Mouse (Mus musculus): ENCODE measurements around the gene Mapk8ip1. TPM values are rescaled to one million over a fixed set of nuclear protein-coding genes. Genes with fewer than 3 reads are reported as not detected.

Mapk8ip1 gene
- 100 to 1,000 TPM; 345 to 351 TPM for total RNA-seq (2021)
- long read RNA-seq, experiment 1, transcript Mapk8ip1-201 (12 exons, 2,930 nt): major isoform, 99 of 314 reads
- long read RNA-seq, experiment 1, transcript Mapk8ip1-202 (12 exons, 3,274 nt): minor isoform, 14 of 314 reads
- long read RNA-seq, experiment 1, partial matches to known transcripts: 184 of 314 reads
- long read RNA-seq, experiment 1, other reads (novel, unspliced or antisense): 17 of 314 reads
- long read RNA-seq, experiment 2, transcript Mapk8ip1-202 (12 exons, 3,274 nt): minor isoform, 15 of 335 reads
- long read RNA-seq, experiment 2, transcript Mapk8ip1-201 (12 exons, 2,930 nt): major isoform, 108 of 335 reads
- long read RNA-seq, experiment 2, partial matches to known transcripts: 185 of 335 reads
- long read RNA-seq, experiment 2, other reads (novel, unspliced or antisense): 27 of 335 reads

GRCm38 (mm10) chr2:92401091-92401561 lies at the start of gene Mapk8ip1:
Gene Mapk8ip1, minus strand, starts transcription at chr2:92401263.
- no peak for DNase-seq (ENCODE audit: low spot score in 2 of 2)

DNA sequence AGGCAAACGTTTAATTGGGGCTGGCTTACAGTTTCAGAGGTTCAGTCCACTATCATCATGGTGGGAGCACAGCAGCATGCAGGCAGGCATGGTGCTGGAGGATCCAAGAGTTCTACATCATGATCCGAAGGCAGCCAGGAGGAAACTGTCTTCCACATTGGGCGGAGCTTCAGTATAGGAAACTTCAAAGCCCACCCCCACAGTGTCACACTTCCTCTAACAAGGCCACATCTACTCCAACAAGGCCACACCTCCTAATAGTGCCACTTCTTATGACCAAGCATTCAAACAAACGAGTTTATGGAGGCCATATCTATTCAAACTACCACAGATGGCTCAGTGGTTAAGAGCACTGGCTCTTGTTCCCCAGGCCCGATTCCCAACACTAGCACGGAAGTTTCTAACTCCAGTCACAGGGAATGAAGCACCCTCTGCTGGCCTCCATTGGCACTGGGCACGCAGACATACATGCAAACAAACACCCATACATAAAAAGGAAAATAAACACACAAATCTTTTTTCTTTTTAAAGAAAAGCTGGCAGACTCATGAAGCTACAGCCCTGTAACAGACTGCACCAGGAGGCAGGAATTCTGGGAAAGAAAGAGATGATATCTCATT lies 46.2 kb upstream of the Mapk8ip1 start:
- no peak for DNase-seq (ENCODE audit: low spot score in 2 of 2)

DNA sequence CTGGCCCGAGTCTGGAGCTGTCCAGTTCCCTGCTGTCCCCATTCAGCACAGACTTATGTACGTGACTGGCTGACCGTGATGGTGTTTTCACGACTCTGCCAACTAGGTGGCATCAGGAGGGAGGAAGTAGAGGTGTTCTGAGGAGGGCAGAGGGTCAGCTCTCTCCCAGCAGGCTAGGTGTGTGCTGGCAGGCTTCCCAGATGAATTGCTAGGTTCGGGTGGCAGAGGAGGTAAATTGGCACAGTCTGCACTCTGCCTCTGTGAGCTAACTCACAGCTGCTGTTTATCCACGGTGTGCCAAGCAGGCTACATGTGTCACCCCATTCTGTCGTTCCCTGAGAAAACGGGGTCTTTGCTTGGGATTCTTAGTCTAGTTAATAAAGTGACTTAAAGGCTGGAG lies 45.6 kb upstream of the Mapk8ip1 start:
- DNase-seq (ENCODE audit: low spot score in 2 of 2): no peak

- no peak for DNase-seq (ENCODE audit: low spot score in 2 of 2)
Measured at GRCm38 (mm10) chr2:92445890-92446289, 44.8 kb upstream of the Mapk8ip1 start.

DNA sequence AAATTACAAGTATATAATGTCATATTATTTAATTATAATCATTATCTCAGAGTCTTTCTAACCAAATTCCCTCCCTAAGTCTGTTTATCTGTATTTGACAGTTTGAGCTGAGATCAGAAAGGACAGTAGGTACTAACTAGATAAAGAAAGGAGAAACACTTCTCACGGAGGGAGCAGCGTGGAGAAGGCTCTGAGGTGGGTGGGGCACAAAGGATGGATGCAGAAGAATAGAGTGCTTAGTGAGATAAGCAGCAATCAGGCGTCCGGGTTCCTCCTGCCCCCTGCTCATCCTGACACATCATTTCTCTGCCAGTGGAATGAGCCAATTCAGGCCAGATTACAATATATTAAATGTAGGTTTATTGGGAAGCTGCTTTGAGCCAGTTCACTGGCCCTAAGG lies 43.3 kb upstream of the Mapk8ip1 start:
- no peak for DNase-seq (ENCODE audit: low spot score in 2 of 2)

GRCm38 (mm10) chr2:92443313-92443712 lies 42.2 kb upstream of the Mapk8ip1 start:
- DNase-seq (ENCODE audit: low spot score in 2 of 2): no peak

- peak in 1 of 2 experiments; percentile 63 for DNase-seq (ENCODE audit: low spot score in 2 of 2)
Measured at GRCm38 (mm10) chr2:92442419-92443001, 41.4 kb upstream of the Mapk8ip1 start.

GRCm38 (mm10) chr2:92440432-92440831 lies 39.4 kb upstream of the Mapk8ip1 start:
- no peak for DNase-seq (ENCODE audit: low spot score in 2 of 2)

- DNase-seq (ENCODE audit: low spot score in 2 of 2): no peak
Measured at GRCm38 (mm10) chr2:92438567-92438966, 37.5 kb upstream of the Mapk8ip1 start.

DNA sequence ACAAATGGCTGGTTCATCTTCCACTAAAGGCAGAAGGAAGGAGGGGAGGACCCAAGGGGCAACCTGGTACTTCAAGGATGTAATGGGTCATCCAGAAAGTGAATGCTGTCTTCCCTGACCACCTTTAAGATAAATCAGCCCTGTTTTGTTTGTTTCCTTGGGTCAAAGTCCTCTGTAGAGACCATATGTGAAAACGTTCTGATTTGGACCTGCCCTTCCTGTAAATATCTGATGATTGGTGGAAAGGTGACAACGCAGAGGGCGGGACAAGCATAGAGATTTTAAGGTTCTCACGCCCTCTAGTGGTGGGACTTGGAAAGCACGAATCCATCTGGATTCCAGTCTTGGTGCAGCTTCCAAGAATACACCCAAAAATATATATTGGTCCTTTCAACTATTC lies 36.8 kb upstream of the Mapk8ip1 start:
- peak; percentile 80 to 88 for DNase-seq (ENCODE audit: low spot score in 2 of 2)

DNA sequence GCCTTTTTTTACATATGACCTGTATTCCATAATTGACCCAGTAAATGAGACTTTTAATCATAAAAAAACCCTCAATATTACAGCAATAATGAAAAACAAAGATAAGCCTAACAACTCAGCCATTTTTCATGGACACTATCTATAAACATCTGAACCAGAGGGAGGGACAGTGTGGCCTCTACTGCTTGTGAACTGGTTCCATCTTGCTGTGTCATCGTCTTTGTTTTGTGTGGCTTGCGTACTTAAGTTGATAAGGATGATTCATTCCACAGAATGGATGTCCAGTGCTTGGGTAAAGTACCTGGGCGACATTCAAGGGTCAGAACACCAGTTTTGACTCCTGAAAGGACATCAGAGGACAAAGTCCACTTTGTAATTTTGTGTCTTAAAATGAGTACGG lies 36.3 kb upstream of the Mapk8ip1 start:
- DNase-seq (ENCODE audit: low spot score in 2 of 2): no peak

DNA sequence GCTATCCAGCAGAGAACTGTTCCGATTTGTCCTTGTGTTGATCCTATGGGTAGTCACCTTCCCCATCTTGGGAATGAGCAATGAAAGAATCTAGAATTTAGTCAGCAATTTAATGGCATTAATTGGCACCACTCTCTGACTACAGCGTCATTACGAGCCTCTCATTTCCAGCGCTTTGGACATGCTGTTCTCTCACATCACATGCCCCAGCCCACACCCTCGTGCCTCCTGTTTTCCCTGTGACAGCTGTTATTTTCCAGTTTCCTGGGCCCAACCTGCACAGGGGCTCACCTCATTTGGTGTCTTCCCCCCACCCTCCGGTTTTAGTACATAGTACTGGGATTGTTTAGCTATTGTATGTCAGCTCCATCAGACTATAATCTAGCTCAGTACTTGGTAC lies 34.0 kb upstream of the Mapk8ip1 start:
- DNase-seq (ENCODE audit: low spot score in 2 of 2): no peak

DNA sequence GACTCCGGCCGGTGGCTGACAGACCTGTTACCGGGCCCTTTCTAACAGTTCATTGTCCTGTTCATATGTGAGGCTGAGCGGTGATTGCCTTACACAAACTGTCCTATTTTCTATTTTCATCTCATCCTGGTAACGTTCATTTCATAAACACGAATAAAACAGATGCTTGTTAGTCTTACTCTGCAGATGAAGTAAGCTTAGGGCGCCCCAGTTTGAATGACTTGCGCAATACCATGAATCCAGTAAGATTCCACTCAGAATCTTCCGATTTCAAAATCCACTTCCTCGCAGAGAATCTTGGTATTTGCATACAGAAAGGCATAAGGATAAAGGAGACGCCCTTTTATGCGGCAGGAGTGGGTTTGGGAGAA lies 33.3 kb upstream of the Mapk8ip1 start:
- no peak for DNase-seq (ENCODE audit: low spot score in 2 of 2)

DNA sequence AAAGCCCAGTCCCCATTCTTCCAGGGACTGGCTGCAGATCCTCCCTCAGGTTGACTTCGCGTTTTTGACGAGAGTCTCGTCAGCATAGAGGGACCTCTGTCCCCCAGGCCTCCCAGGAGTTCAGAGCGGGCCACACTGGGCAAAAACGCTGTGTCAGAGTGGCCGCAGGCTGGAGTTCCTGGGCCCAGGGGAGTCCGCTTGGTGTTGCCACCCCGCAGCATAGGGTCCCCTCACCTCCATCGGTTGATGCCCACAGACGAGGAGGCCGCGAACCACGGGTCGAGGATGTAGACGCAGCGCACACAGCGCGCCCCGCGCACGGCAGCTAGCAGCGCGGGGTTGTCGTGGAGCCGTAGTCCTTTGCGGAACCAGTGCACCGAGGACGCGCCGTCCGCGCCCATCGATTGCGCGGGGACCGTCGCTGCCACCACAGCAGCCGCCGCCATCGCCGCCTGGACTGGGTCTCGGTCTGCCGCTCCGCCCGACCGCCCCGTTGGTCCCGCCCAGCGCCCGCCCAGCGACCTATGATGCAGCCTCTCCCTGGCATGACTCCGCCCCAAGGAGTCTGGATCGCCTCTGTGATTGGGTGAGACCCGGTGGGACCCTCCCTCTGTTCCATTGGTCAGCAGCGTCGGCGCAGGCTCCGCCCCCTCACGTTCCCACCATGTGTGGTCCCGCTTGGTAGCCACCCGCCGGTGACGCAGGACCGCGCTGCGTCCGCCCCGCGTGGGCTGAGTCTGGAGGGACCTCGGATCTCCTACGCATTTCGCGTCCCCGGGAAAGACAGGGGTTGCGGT lies 32.7 kb upstream of the Mapk8ip1 start, which contains the start of gene Cry2:
Gene Cry2, minus strand, starts transcription at position 466 of the 797 bp plus-strand sequence.
- DNase-seq (ENCODE audit: low spot score in 2 of 2): peak; percentile 98 to 99

GRCm38 (mm10) chr2:92432299-92433295 lies 31.5 kb upstream of the Mapk8ip1 start:
- DNase-seq (ENCODE audit: low spot score in 2 of 2): no peak

GRCm38 (mm10) chr2:92431611-92432179 lies 30.6 kb upstream of the Mapk8ip1 start:
- no peak for DNase-seq (ENCODE audit: low spot score in 2 of 2)

DNA sequence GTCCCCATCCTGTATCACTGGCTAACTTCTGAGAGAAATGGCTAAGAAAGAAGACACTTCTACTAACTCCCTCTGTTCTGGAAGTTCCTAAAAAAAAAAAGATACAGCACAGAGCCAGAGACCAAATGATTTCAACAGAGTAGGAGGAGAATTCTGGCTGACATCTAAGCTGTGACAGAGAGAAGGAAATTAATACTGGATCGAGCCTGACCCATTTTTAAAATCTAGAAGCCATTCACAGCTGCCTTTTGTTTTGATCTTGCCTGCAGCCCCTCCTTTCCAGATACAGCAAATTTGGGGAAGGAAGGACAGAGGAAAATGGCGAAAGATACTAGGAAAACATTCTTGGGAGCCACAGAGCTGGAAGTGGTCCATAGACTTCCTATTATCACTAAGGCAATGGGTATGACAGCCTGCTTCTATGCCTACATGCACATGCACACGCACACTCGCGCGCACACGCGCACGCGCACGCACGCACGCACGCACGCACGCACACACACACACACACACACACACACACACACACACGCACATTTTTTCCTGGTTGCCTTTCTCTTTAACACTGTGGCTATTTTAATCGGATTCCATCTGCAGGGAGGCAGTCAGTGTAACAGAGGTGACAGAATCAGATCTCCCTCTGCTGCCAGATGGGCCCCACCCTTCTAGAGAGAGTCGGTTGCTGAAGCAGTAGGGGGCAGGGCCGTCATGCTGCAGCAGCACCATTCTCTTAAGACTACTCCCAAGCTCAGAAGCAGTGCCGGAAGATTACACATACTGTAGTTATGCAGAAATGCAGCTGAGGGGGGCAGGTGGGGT lies 29.9 kb upstream of the Mapk8ip1 start:
- peak; percentile 63 to 73 for DNase-seq (ENCODE audit: low spot score in 2 of 2)

DNA sequence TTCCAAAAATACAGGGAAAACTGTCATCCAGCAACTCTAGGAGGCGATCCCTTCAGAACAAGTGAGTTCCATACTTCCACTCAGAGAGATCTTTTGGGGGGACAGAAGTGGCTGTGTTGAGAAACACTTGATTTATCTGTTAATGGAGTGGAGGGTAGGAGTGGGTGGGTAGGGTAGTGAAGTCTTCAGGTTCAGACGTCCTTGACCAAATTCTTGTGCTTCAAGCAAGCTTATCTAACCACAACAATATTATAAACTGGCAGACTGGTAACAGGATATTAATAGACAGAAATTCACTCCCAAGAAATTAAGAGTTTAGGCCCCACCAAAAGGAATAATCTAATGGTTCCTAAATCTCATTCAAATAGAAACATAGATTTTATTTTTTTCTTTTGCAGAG lies 29.0 kb upstream of the Mapk8ip1 start:
- DNase-seq (ENCODE audit: low spot score in 2 of 2): no peak

DNA sequence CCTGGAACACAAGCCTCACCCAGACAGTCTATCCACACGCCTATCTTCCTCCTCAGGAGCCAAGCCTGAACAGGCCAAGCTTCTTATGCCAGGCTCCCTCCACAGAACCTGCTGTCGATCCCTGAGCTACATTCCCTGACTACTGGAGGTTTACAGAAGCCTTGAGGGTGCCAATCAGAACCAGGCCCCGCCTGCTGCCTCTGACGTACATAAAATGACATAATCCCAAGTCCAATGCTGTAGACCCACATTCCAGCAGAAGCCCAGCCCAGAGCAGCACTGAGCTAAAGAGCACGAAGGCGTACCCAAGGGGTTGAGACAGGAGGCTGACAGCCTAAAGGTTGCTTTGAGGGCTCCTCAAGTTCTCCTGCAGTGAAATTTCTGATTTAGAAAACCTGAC lies 26.8 kb upstream of the Mapk8ip1 start:
- peak; percentile 76 to 84 for DNase-seq (ENCODE audit: low spot score in 2 of 2)

Data from left cerebral cortex, adult 18-20 months (tissue).